Mouse (Mus musculus) thymus, postnatal 10 days (tissue): ENCODE data around the gene Selenoh.
A peak's percentile ranks its signal among the peaks of the same experiment; 100 is the strongest.

Experiments
- DNase-seq, 2 experiments: peaks; one replicate each; pipeline ENCODE4 v3.0.0; 2021; ENCODE audit warnings: low spot score in 2 of 2

Selenoh gene

GRCm38 (mm10) chr2:84670569-84670933 lies at the start of gene Selenoh:
Gene Selenoh, minus strand, starts transcription at chr2:84670770.
- peak; percentile 86 for DNase-seq

DNA sequence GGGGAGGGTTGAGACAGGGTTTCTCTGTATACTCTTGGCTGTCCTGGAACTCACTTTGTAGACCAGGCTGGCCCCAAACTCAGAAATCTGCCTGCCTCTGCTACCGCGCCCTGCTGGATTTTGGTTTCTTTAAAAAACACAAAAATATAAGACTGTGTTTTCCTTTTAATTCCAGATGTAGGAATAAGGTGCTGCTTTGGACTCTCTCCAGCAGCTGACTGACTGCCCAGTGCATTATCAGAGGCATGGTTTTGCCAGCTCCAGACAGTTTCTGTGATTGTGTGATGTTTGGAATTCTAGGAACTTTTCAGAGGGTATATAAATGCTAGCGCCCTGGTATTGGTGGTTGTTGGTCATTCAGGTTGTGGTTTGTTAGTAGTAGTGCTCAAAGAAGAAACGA lies 46.8 kb upstream of the Selenoh start:
- DNase-seq = no peak

DNA sequence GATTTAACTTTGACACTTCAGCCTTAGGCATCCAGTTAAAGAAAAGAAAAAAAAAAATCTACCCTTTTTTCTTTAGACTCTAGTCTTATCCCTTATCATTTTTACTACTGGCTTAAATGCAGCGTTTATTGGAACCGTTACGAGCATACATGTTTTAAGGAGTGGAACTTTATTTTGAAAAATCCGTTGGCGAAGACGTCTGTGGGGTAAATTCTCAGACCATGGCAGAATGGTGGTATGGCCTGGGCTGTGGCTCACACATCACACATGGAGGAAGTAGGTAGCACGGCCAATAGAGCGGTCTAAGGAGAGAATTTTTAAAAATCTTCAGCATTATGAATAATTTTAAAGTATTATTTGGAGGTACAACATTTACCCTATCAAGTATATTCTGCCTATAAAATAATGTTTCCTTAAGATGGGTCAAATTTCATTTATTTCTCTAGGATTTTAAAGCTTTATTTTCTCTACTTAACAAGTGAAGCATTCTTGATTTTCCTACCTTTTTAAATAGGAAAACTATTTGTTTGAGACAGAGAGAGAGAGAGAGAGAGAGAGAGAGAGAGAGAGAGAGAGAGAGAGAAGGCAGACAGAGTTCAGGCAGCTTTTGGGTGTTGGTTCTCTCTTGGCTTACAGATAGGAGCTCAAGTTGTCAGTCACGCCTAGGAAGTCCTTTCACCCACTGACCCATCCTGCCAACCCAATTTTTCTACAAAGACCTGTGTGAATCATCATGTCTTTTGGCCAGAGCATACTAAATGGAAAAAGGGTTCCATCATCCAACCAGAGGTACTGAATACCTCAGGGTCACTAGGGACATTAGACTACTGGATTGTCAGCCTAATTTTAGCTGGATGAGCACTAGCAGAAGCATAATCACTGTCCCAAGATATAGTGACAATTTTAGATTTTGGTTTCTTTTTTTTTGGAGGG lies 46.1 kb upstream of the Selenoh start:
- no peak for DNase-seq

DNA sequence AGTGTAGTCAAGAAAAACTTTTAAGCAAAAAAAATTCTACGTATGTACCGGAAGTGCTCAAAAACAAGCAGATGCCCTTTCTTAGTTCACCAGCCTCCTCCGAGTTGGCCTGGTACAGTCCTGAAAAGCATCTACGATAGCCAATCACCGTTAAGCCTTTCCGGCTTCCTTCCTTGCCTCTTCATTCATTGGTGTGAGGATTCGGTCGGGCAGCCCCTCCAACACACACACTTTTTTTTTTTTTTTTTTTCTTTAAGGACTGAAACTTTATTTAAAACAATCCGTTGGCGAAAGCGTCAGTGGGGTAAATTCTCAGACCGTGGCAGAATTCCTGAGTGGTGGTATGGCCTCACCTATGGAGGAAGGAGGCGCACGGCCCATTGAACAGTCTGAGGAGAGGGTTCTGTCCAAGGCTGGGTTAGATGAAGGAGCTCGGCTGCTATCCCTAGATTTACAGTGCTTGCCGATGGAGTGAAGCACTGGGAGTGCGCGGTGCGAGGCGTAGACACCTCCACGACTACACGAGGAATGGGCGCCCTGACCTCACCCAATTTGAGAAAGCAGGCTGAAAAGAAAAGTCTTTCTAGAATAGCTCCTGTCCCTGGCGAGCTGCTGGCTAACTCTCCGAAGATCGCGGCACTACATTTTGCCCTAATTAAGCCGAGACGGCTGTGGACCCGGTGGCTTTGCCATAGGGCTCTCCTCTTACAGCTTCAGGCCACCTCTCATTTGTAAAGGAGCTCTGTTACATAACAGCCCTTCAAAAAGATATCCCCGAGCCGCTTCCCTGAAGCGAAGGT lies 45.2 kb upstream of the Selenoh start:
- DNase-seq = peak; percentile 77 to 83

DNA sequence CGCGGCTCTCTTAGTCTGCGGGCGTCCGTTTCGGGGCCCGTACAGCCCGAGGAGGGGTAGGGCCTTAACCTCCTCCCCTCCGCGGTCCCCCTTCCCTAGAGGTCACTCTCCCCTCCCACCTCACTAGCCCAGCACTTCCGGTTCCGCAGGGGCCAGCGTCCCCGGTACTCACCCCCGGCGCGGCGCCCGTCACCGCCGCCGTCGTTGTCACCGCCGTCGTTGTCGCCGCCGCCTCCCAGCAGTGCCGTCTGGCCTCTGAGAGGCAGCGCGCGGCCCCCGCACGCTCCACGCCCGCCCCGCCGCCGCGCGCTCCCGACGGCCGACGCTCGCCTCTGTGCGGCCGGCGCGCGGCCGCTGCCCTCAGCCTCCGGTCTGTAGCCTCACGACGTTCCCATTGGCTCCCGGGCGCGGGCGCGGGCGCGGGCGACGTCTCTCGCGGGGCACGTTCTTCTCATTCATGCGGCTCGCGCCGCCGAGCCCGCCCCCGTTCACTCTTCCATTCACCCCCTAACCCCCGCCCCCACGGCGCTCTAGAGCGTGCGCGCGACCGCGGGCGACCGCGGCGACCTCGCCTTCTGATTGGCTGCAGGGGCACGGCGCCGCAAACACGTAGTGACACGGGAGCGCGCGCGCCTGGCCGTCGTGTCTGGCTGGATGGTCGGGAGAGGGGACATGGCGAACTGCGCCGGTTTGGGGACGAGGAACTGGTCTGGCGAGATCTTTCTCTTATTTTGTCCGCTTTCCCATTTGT lies 44.4 kb upstream of the Selenoh start, which contains the start of gene Zdhhc5:
Gene Zdhhc5, minus strand, starts transcription at position 370 of the 751 bp plus-strand sequence.
- DNase-seq = peak; percentile 99

- DNase-seq = peak in 1 of 2 experiments; percentile 45
These were observed 43.8 kb upstream of the Selenoh start for GRCm38 (mm10) chr2:84714422-84714810.

GRCm38 (mm10) chr2:84711898-84712297 lies 41.3 kb upstream of the Selenoh start:
- DNase-seq = no peak

- DNase-seq = no peak
These were observed 37.0 kb upstream of the Selenoh start for GRCm38 (mm10) chr2:84707523-84707922.

- DNase-seq = no peak
These were observed 34.7 kb upstream of the Selenoh start for GRCm38 (mm10) chr2:84705295-84705694.

DNA sequence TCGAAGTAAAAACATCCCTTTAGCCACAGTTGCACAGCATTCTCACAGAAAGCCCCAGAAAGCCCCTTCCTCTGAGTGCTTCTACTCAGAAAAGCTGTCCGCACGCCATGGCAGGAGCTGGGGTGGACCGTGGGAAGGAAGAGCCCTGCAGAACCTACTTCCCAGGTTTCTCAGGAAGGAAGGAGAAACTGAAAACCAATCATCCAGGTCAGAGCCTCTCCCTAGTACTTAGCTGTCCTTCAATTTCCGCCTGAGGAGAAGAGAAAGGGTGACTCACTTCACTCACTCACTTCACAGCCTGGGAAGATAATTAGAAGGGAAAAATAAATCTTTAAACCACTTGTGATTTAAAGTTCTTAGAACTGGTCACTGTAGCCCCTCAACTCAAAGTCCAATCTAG lies 33.8 kb upstream of the Selenoh start:
- no peak for DNase-seq

GRCm38 (mm10) chr2:84703497-84703896 lies 32.9 kb upstream of the Selenoh start:
- no peak for DNase-seq

DNA sequence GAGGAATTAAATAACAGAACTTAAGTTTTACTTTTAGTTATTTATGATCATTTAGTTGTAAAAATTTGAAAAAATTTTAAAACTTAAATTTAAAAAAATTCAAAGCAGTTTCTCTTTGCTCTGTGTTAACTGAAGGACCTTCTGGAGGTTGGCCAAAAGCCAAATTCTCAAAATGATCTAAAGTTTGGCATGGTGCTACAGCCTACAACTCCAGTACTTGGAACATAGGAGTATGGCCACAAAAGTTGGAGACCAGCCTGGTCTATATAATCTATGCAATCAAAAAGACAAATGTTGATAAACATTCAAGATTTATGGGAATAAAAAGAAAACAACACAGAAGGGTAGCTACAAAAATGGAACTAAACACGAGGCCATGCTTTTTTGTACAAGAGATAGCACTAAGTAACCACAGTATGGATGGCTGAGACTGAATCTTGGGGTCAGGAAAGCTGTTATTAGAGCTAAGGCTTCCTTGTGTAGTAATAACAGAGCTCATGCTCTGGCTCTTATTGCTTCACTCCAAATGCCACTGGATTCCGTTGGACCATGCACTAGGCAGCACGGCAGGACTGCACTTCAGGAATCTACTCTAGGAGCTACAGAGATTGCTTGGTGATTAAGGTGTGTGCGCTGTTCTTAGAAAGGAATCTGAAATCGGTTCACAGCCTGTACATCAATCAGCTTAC lies 24.6 kb upstream of the Selenoh start:
- DNase-seq = no peak

- DNase-seq = no peak
These were observed 19.5 kb upstream of the Selenoh start for GRCm38 (mm10) chr2:84690050-84690449.

GRCm38 (mm10) chr2:84688080-84688844 lies 17.7 kb upstream of the Selenoh start:
- DNase-seq = no peak

DNA sequence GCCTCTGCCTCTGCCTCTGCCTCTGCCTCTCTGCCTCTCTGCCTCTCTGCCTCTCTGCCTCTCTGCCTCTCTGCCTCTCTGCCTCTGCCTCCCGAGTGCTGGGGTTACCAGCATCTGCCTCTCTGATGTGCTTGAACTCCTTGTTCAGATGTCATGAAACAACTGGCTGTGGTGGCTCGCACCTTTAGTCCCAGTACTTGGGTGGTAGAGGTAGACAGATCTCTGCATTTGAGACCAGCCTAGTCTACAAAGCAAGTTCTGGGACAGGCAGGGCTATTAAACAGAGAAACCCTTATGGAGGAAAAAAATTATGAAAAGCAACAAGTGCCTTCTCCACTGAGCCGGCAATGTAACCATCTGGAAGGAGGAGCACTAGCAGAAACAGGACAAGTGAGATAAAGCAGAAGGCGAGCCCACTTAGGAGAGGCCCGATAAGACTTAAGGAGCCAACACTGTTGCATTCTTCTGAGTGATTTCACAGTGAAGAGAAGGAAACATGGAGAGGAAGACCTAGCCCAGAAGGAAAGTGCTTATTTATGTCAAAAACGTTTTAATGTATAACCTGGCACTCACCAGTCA lies 12.1 kb upstream of the Selenoh start:
- no peak for DNase-seq

DNA sequence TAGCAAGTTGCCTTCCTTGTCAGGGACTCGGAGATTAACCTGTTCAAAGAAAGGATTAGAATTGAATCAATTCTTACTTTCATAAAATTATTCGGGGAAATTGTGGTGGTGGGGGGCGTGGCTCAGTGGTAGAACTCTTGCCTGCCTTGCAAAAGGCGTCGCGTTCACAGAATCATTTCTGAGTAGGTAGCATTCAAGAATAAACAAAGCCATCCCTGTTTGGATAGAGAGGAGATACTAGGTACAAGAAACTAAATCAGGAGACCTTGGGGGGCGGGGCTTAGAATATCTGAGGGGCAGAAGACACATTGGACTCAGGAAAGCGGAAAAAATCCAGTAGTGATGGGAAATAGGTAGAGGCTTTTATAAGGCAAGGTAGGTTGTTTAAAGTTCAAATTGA lies 8.4 kb upstream of the Selenoh start, which contains the start of gene Tmx2:
Gene Tmx2, minus strand, starts transcription at position 125 of the 400 bp plus-strand sequence.
- no peak for DNase-seq

- peak; percentile 92 to 93 for DNase-seq
These were observed 7.7 kb upstream of the Selenoh start, which contains the start of the genes Gm28635 and Med19 for GRCm38 (mm10) chr2:84677968-84678880. Gene Gm28635, minus strand, starts transcription at chr2:84678041. Gene Med19, plus strand, starts transcription at chr2:84678402.

DNA sequence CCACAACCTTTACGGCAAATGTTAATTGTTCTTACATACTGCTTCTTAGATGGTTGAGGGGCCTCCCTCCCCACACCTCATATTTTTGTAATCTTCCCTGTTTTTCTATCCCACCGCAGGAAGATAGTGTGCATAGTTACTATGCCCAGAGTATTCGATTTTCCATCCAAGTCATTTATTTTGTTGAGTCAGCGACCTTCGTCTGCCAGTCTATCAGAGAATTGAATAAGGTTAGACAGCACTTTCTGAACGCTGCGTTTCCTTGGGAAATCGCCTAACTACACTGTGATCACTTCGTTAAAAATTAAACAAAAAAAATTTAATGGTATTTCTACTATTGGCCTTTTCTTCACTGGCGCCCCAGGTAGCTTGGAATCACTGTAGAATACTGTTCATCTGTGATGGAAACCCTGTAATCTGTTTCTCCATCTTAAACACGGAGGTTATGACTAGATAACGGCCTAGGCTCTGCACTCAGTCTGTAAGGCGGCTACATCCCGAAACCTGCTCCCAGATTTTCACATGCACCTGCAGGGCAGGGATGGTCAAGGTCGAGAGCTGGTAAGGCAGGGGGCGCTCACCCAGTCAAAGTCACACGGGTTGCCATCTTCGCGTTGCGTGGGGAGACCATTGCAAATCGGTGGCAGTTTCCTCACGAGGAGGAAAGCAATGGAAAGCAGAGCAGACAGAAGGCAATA lies 6.8 kb upstream of the Selenoh start:
- no peak for DNase-seq
